Mouse (Mus musculus) layer of hippocampus, postnatal 14 days (tissue): ENCODE data around the gene Trim15. TPM values are rescaled to one million over a fixed set of nuclear protein-coding genes. Genes with fewer than 3 reads are reported as not detected.
A peak's percentile ranks its signal among the peaks of the same experiment; 100 is the strongest.
"Not testable (repeated sequence)": the region's sequence is repeated elsewhere in the genome, so short reads cannot be mapped to it uniquely, and the experiment has no call there.

ENCODE experiments used
- DNase-seq, 2 experiments: peaks; one replicate each; pipeline ENCODE4 v3.0.0; 2021 to 2022; ENCODE audit warnings: low spot score in 2 of 2, mixed read lengths in 1 of 2
- long read RNA-seq, 2 experiments: library from polyadenylated mRNA; stranded (forward); transcript quantifications; one replicate each; pipeline ENCODE4 v2.0.0; 2021
- total RNA-seq, 2 experiments: library from RNA; stranded (reverse); gene quantifications; 2 replicates each; pipeline ENCODE4 v1.2.3; 2021

Trim15 gene
- not detected for total RNA-seq
- long read RNA-seq, experiment 1, result 0 reads
- long read RNA-seq, experiment 2, result 0 reads

DNA sequence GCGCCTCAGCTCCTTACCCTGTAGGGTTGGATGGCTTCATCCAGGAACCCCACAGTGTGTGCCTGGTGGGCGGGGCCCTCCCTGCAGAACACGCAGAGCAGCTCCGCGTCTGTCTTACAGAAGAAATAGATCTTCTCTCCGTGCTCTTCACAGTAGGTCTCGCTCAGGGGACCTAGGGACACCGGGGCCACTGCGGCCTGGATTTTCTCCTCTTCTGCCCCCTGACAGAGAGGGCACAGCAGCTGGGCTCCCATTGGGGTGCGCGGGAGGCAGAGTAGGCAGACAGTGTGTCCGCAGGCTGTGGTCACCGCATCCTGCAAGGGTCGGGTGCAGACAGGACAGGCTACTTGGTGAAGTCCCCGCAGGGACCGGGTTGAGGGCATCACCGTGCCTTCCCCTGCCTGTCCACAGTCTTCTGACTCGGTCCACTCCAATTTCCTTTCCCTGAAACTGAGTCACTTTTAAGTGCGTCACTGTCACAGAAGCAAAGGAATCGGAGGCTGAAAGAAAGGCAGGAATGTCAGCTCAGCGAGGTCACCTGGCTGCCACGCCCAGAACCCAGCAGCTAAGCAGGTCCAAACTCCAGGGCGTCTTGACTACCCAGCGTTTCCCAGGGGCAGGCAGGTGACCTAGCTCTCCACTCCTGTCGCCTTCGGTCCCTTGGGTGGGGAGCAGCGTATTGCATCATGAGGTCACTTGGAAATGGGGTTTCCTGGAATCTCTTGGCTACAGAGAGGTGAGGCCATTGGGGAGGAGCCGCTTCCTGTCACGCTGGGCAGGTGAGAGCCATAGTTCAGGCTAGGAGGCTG lies at the start of gene Trim15:
Trim15 (minus strand) TSS at position 492 of the 809 bp plus-strand sequence.
- DNase-seq, result no peak

GRCm38 (mm10) chr17:36915076-36915475 lies 48.1 kb upstream of the Trim15 start:
- DNase-seq, result peak; percentile 52 to 58

DNA sequence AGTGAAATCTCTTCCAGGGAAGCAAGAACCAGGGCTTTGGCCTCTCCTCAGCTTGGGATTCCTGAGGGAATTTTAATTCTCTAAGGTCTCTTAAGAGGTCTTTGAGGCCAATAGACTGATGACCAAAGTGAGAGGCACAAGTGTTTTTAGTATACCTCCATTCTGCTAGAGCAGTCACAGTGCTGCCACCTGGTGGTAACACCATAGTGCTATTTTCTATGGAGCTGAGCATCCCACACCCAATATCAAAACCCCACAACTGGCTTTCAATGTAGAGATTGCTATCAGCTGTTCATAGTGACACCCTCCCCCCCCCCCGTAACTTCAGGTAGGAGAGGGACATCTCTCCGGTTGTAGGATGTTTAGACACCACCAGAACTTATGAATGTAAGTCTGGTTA lies 47.1 kb upstream of the Trim15 start:
- peak; percentile 56 to 77 for DNase-seq

DNA sequence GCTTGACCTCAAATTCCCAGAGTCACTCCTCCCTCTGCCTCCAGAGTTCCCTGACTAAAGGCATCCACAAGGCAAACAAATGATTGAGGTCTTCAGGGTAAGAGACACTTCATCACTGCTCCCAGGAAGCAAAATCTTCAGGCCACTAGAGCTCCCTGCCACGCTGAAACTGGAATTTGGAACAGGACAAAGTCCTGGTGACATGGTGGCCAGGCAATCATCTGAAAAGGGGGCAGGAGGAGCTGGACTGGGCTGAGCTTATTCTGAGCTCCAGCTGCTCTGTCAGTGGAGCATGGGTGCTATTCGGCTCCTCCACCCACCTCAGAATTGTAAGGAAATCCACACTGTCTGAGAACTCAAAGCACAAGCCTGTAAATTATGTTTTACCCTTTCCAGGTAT lies 45.0 kb upstream of the Trim15 start:
- no peak for DNase-seq

- DNase-seq, result no peak
Observed at GRCm38 (mm10) chr17:36909802-36910201, 42.8 kb upstream of the Trim15 start.

GRCm38 (mm10) chr17:36908235-36908634 lies 41.2 kb upstream of the Trim15 start:
- no peak for DNase-seq

DNA sequence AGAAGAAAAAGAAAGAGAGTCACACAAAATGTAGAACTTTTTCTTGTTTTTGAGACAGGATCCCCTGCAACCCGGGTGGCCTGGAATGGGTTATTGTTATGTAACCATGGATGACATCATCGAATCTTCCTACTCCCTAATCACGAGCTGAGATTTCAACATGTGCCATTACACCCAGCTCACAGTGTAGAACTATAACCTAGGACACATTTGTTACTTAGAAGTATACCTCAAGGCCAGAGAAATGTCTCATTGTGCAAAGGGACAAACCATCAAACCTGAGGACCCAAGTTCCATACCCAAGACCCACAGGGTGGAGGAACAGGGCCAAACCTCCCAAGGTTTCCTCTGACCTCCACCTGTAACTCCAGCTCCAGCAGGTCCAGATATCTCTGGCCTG lies 36.6 kb upstream of the Trim15 start:
- DNase-seq, result no peak

- DNase-seq, result no peak
Observed at GRCm38 (mm10) chr17:36900691-36901090, 33.7 kb upstream of the Trim15 start.

GRCm38 (mm10) chr17:36900001-36900400 lies 33.0 kb upstream of the Trim15 start:
- peak in 1 of 2 experiments; percentile 59 for DNase-seq

DNA sequence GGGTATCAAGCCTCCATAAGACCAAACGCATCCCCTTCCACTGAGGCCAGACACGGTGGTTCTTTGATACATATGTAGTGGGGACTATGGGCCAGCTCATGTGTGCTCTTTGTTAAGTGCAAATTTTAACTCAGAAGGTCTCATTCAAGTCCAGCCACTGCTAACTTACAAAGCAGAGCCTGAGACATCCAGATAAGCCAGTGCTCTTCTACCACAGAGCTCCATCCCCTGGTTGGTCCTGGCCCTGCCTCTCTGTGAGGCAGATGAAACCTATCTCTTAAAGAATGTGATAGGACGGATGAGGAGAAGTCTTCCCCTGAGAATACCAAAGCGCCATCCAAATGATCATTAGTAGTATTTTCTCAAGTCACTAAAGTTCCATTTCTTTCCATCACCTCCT lies 32.4 kb upstream of the Trim15 start:
- DNase-seq, result no peak

- no peak for DNase-seq
Observed at GRCm38 (mm10) chr17:36897552-36898205, 30.7 kb upstream of the Trim15 start, which contains the start of gene Trim31. TSS of gene Trim31 (plus strand) at chr17:36898118.

DNA sequence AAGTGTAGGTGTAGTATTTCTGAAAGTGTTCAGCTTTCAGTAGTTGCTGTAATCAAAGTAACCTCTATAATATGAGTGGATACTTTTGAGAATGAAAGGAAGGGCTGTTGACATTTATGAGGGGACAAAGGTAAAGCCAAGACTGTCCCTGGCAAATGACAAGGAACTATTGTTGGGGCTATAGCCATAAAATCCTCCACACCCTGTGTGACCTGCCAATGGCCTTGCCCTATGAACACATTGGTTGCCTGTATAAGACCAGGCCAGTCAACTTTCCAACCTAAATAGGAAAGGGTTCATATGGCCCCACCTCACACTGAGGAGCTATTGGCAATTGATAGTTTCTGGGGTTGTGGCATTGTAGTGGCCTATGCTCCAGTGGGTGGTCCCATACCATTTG lies 30.1 kb upstream of the Trim15 start:
- no peak for DNase-seq

DNA sequence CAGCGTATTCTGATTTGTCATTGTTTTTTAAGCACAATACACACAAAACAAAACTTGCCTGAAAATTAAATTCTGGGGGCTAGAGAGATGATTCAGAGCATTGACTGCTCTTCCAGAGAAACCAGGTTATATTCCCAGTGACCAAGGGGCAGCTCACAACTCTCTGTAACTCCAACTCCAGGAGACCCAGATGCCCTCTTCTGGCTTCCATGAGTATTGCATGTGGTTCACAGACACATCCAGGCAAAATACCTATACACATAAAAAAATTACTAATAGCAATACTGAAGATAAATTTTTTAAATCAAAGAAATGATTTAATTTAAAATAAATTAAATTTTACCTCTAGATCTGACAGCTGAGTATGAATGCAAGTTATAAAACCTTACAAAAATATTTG lies 29.6 kb upstream of the Trim15 start:
- peak in 1 of 2 experiments; percentile 20 for DNase-seq

DNA sequence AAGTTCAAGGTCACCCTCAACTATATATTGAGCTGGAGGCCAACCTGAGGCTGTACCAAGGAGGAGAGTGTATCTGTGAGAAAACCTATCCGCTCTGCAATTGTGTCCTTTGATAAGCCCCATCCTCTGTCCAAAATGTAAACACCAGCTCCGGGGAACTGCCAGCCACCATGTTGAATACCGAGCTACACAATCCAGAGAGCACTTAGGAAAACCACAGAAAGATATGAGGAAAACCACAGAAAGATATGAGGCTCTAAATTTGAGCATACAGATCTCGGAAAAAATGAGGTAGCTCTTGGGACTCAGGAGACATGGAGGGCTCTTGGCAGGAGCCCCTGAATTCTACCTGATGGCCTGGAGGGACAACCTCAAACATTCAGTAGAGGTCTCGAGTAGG lies 26.4 kb upstream of the Trim15 start:
- DNase-seq, result no peak

GRCm38 (mm10) chr17:36892362-36892761 lies 25.4 kb upstream of the Trim15 start:
- peak; percentile 15 to 36 for DNase-seq

DNA sequence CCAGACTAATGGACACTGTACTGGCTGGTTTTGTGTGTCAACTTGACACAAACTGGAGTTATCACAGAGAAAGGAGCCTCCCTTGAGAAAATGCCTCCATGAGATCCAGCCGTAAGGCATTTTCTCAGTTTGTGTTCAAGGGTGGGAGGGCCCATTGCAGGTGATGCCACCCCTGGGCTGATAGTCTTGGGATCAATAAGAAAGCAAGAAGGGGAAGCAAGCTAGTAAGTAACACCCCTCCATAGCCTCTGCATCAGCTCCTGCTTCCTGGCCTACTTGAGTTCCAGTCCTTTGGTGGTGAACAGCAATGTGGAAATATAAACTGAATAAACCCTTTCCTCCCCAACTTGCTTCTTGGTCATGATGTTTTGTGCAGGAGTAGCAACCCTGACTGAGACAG lies 24.5 kb upstream of the Trim15 start:
- DNase-seq, result not testable (repeated sequence)

DNA sequence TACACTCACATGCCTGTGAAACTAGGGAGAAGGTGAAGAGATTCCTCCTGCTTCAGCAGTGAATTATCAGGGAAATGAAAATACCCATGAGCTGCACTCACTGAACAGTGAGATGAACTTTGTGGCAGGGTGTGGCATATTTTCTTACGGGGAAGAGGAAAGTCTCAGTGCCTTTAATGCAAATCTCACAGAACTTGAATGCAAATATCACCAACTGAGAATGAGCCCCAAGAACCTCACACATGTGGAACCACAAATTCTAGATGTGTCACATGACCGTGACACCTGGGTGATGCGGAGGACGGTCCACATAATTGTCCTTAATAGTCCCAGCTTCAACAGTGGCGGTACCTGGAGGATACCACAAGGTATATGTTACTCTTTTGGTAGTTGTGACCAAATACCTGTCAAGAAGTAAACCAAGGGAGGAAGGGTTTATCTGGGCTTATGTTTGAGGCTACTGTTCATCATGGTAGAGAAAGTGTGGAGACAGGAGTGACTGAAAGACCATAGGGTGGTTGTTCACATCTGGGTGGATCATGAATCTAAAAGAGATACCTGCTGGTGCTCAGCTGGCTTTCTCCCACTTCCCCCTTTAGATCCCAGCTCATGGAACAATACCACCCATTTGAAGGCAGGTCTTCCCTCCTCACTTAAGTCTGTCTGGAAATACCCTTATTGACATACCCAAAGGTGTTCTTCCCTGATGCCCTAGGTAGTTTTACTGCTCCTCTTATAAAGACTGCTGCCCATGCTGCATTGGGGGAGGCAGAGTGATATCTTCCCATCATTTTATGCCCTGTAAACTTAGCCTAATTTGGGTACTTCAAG lies 23.3 kb upstream of the Trim15 start, which contains the start of gene Trim40:
Trim40 (minus strand) TSS at position 51 of the 831 bp plus-strand sequence.
- no peak for DNase-seq

DNA sequence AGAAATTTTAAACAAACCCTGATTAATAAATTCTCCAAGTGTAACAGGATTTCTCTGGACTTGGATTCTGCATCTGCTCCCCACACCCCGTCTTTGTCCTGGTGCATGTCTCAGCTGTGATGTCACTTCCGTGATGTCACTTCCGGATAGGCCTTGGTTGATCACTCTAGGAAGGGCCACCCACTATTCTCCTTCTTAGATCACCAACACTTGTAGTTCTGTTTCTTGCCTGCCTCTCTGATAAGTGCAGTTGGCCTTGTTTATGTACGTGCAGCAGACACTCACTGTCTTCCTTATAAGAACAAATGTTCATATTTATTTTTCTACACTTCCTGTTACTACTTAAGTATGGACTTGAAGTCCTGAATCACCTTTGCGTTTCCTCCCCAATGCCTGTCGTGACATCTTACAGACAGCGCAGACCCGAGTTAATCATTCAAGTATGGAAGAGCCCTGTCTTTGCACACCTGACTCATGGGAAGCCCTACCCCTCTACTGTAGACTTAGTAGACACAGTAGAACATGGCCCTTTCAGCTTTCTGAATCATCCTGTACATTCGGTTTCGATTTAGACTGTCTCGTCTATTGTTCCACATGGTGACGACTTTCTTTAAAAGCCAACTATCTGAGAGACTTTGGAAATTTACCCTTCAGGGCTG lies 18.3 kb upstream of the Trim15 start:
- DNase-seq, result no peak

GRCm38 (mm10) chr17:36883350-36883749 lies 16.3 kb upstream of the Trim15 start:
- no peak for DNase-seq

DNA sequence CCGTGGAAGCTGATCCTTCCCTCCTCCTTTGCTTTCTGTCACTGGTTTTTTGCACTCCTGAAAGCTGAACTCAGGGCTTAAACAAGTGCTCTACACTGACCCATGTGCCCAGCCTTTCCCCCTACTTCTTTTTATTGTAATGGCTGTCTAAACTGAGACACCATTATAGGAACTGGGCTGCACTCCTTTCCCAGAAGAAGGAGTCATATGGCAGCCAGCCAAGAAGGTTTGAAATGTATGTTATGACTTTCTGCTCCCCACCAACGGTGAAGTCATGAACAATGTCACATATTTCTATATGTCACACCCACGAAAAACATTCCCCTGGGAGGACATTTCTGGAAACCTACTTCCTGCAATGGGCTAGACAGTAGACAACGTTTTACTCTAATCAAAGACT lies 7.6 kb upstream of the Trim15 start:
- no peak for DNase-seq
